Mouse (Mus musculus) lung, postnatal 25 days (tissue): ENCODE measurements around the gene Cpsf4.
"Not testable (repeated sequence)": the region's sequence is repeated elsewhere in the genome, so short reads cannot be mapped to it uniquely, and the experiment has no call there.

ENCODE experiments used
- DNase-seq: peaks from one replicate; pipeline ENCODE4 v3.0.0; 2022; ENCODE audit warnings: low spot score

The Cpsf4 gene

GRCm38 (mm10) chr5:145178461-145178980 lies 11.5 kb downstream of the Cpsf4 start:
- peak; percentile 14 for DNase-seq

DNA sequence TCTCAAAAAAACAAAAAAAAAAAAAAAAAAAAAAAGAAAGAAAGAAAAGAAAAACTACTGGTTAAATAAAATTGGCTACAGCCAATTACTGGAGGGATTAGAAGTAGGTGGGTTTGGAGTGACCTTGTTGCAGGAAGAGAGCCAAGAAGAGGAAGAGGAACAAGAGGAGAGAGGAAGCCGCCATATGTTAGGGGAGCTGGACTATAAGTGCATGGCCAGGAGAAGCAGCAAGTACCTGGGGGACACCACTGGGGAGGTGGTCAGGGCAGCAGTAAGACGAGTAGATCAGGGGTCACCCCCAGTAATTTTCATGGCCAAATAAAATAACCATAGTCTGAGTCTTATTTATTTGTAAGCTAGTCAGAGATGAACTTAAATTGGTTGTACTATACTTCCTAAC lies 18.2 kb downstream of the Cpsf4 start:
- no peak for DNase-seq

GRCm38 (mm10) chr5:145189416-145189815 lies 22.4 kb downstream of the Cpsf4 start:
- DNase-seq: no peak

GRCm38 (mm10) chr5:145190373-145190772 lies 23.4 kb downstream of the Cpsf4 start:
- no peak for DNase-seq

DNA sequence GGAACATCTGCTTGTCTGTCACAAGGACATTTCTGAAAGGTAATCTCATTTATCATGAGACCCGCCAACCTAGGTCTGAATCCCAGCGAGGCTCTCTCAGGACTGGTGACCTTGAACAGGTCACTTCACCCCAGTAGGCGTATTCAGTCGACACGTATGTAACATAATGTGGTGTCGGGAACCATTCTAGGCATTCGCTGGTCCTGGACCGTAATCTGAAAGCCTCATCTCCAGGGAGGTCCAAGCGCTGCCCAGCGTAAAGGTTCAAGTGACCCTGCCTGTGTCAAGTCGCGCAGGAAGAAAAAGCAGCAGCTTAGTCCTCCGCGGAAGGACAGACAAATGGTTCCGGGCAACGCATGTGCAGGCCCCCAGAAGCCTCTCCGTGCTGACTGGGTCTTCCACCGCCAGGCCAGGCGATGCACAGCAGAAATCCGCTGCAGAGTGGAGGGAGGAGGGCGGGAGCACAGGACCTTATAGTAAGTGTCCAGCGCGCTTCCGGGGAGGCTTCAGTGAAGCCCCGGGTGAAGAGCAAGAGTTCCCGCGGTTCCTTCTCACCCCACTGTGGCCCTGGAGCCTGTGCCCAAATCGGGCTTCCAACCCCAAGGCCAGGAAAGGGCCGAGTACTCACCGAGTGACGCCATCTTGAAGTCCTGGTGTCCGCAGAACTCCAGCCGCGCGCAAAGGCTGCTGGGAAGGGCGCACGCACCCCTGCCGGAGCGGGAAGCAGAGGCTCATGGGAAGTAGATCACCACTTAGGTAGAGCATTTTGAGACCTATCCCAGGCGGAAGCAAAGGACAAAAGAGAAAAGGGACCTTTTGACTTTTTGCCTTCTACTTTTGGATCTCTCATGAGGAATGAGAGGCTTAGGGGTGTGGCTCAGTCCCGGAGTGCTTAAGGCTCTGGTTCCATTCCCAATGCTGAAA lies 24.1 kb downstream of the Cpsf4 start:
- peak; percentile 92 for DNase-seq

DNA sequence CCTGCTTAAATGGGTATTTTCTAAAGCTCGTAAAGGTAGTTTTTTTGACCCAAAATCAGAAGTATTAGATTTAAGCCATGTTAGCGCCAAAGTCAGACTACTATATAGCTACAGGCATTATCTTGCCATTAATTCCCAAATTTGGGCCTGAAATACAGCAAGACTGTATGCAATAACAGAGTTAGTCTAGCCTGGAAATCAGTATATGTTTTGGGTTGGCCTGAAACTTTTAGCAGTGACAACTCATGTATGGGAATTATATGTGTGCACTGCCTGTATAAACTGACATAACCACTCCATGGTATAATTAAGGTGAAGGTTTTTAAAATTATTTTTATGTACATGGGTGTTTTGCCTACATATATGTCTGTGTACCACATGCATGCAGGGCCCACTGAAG lies 24.9 kb downstream of the Cpsf4 start, which contains the start of gene Atp5j2:
TSS of gene Atp5j2 (minus strand) at position 101 of the 400 bp plus-strand sequence.
- DNase-seq: no peak

DNA sequence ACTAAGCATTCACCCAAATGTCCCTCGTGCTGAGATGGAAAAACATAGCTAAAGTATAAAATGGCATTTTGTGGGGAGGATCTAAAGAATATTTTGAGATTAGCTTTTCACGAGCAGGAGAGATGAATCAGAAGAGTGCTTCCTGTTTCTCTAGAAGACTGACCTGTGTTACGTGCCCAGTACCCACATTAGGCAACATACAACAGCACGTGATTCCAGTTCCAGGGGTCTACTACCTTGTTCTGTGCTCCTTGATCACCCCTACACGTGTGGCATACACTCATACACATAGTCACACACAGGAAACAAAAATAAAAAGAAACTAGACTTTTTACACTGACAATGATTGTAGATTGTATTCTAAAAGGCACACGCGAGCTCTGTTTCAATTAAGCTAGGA lies 33.4 kb downstream of the Cpsf4 start:
- DNase-seq: no peak

GRCm38 (mm10) chr5:145201321-145201991 lies 34.4 kb downstream of the Cpsf4 start, which contains the start of gene Zkscan14:
Gene Zkscan14 (minus strand): TSS chr5:145201868.
- DNase-seq: peak; percentile 88

DNA sequence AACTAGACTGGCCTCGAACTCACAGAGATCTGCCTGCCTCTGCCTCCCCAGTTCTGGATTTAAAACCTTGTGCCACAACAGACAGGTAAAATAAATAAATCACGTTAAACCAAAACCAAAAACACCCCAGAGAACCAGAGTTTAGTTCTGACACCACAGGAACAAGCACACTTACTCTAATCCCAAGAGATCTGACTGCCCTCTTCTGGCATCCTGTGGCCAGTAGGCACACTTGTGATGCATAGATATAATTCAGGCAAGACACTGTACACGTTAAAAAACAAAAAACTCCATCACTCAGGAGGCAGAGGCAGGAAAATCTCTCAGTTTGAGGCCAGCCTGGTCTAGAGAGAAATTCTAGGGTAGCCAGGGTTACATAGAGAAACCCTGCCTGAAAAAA lies 35.4 kb downstream of the Cpsf4 start:
- DNase-seq: no peak

- DNase-seq: peak; percentile 99
Measured at GRCm38 (mm10) chr5:145203936-145204691, 37.1 kb downstream of the Cpsf4 start, which contains the start of gene Zkscan5. Gene Zkscan5 (plus strand): TSS chr5:145204562.

GRCm38 (mm10) chr5:145205041-145205440 lies 38.0 kb downstream of the Cpsf4 start:
- peak; percentile 28 for DNase-seq

DNA sequence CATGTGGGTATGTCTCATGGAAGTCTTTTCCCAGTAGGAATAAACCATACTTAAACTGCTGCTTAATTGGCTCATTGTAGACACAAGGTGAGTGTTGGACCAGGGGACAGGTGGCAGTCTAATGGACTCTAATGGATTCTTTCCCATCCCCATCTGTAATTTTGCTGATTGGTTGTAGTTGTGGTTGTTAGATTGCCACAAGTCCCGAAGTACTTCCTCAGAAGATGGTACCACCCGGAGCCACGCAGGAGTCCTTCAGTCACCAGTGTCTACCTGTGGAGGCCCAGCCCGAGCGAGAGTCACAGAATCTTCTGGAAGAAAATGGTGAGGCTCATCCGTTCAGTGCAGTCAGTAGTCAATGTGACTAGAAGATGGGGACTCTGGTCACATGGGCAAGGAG lies 40.4 kb downstream of the Cpsf4 start:
- no peak for DNase-seq

- DNase-seq: no peak
Measured at GRCm38 (mm10) chr5:145207954-145208353, 40.9 kb downstream of the Cpsf4 start.

- DNase-seq: not testable (repeated sequence)
Measured at GRCm38 (mm10) chr5:145208391-145208790, 41.4 kb downstream of the Cpsf4 start.

DNA sequence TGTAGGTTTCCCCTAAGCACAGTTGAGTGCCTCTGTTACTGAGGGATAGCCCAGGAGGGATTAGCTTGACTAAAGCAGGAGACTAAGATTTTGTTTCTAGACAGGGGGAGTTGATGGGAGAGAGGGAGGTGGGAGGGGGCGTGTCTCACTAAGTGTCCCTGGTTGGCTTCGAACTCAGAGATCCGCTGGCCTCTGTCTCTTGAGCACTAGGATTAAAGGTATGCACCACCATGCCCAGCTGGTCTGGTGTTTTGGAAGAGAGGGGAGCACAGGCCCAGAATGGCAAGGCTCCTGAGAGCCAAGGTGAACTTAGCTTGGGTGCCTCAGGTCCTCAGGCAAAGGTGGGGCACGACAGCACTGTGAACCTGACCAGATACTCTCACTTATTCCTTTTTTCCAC lies 44.3 kb downstream of the Cpsf4 start:
- no peak for DNase-seq

GRCm38 (mm10) chr5:145212216-145212615 lies 45.2 kb downstream of the Cpsf4 start:
- no peak for DNase-seq

- DNase-seq: no peak
Measured at GRCm38 (mm10) chr5:145213505-145213904, 46.5 kb downstream of the Cpsf4 start.

- no peak for DNase-seq
Measured at GRCm38 (mm10) chr5:145214679-145215078, 47.7 kb downstream of the Cpsf4 start.

DNA sequence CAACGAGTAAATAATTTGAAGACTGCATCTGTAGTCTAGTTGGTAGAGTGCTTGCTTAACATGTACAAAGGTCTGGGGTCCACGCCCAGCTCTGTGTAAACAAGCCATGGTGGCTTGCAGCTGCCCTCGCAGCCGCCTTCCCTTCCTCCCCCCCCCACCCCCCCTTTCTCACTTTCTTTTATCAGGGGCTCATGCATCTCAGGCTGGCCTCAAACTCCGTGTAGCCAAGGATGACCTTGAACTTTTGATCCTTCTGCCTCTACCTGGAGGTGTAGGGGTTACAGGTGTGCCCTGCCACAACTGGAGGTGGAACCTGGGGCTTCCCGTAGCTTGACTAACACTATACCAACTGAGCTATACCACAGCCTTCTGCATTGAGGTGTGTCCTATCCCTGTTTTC lies 50.7 kb downstream of the Cpsf4 start:
- no peak for DNase-seq

DNA sequence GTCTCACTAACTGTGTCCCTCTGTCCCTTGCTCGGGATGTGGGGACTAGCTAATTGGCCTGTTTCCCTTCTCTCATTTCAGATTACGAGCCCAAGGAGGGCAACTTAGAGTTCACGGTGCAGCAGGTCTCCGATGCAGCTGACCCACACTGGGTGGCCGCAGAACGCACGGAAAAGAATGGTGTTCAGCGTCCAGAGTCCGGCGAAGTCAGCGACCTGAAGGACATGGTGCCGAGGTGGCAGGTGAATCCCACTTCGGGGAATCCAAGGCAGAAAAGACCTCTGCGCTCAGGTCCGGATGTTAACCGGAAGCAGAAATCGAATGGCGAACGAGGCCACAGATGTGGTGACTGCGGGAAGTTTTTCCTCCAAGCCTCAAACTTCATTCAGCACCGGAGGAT lies 51.2 kb downstream of the Cpsf4 start:
- DNase-seq: no peak

GRCm38 (mm10) chr5:145218671-145219070 lies 51.7 kb downstream of the Cpsf4 start:
- DNase-seq: no peak

DNA sequence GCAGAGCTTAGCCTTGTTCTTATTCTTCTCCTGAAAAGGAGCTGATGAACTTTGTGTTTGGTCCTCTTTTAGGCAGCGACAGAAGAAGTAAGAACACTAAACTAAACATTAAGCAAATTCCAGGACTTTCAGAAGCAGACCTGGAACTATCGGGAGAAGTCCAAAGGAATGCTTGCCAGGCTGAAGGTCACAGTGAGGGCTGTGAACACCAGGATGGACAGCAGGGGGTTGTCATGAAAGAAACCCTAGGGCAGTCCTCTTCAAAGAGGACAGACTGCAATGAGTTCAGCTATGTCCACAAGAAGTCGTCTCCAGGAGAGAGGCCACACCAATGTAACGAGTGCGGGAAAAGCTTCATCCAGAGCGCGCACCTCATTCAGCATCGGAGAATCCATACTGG lies 53.0 kb downstream of the Cpsf4 start:
- DNase-seq: no peak
